Mouse (Mus musculus): ENCODE results near the gene Ccdc134.

Gene Ccdc134

DNA sequence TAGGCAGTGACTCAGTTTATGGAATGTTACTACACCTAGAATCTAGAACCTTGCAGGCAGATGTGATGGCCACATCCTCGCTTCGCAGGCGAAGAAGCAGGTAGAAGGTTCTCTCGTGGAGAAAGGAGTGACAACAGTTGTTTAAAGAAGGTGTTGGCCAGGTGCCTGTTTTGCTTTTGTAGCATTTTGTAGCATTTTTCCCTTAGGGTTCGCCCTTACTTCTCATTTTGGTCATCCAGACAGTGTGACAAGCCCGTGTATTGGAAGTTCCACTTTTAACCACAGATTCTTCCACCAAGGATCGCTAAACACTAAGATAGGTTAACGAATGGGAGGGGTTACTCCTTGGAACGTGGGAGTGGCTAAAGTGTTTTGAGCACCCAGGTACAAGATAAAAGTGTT is 20.8 kb downstream of the Ccdc134 start:
- no peak for DNase-seq (ENCODE audit: low spot score in 2 of 2)

DNA sequence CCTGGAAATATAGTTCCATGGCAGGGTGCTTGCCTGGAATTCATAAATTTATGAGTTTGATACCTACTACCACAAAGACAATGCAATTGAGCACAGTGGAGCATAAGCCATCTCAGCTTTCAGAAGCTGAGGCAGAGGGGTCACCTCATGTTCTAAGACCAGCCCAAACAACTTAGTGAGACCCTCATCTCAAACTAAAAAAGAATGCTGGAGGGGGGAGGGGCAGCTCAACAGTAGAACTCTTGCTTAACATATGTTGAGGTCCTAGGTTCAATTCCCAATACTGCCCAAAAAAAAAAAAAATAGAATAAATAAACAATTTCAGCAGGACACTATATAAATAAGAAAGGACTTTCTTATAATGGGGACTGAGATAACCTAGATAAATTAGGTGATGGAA is 22.3 kb downstream of the Ccdc134 start:
- no peak for DNase-seq (ENCODE audit: low spot score in 2 of 2)

DNA sequence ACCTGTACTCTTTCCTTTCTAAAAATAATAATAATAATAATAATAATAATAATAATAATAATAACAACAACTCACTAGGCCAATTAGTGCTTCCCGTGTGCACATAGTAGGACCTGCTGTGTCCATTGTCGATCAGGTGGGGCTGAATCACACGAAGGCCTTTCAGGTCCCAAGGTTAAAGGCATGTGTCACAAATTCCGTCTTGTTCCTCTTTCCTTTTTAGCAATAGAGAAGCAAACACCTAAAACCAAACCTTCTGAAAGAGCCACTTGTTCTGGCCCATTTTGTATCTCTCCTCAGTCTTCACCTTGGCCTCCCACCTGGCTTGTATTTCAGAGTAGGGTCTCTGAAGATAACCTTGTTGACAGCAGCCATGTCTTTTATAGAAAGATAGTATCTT is 23.5 kb downstream of the Ccdc134 start:
- no peak for DNase-seq (ENCODE audit: low spot score in 2 of 2)

DNA sequence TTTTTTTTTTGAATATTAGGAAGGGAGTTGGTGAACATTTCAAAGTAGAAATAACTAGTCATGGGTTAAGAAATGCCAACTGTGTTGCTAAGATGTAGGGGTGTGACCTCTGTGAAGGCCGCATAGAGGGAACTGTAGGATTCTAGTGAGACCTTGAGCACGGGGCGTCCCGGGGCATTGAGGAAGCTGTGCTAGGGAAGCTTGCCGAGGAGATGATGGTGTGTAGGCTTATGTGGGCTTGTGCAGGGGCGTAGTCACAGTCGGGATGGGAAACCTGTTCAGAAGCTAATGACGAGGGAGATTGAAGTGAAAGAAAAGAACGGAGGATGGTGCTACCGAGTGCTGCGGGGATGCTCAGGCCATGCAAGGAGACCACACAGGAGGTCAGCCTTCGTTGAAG is 24.3 kb downstream of the Ccdc134 start:
- DNase-seq (ENCODE audit: low spot score in 2 of 2) = no peak

DNA sequence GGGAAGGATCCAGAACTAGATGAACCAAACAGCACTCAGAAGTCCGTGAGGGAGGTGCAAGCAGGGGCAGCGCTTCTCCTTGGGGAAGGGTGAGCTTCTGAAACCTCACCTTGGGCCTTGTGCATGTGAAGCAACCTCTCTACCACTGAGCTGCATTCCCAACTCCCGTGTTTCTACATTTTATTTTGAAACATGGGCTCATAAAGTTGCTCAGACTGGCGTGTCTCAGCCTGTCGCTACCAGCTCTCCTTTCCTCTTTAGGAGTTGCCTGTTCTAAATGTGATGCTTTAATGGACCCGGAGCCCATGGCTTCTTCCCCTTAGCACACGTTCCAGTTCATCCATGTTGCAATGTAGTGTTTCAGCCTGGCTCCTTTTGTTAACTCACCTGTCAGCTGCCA is 24.7 kb downstream of the Ccdc134 start:
- DNase-seq (ENCODE audit: low spot score in 2 of 2) = no peak

DNA sequence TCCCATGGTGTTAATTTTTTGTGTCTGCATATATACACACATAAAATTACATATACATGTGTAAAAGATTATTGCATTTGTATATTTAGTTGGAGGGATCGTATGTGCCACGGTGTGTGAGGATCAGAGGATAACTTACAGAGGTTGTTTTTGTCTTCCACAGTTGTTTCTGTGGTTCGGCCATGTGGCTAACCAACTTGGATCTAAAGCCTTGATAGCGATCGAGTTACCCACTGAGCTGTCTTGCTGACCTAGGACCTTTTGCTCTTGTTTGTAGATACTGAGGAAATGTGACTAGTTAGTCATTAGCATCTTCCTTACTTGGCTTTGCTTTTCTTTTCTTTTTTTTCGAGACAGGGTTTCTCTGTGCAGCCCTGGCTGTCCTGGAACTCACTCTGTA is 28.6 kb downstream of the Ccdc134 start:
- DNase-seq (ENCODE audit: low spot score in 2 of 2) = no peak

DNA sequence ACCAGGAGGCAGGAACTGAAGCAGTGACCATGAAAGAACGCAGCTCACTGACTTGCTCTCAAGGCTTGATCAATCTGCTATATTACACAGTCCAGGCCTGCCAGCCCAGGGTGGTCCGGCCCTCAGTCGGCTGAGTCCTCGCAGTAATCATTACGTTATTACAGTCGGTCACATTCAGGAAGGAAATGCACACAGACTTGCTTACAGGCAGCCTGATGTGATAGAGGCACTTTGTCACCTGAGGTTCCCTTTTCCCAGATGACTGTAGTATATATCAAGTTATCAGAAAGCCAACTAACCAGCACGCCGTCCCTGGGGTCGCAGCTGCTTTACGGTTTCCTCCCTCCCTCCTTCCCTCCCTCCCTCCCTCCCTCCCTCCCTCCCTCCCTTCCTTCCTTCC is 29.2 kb downstream of the Ccdc134 start:
- DNase-seq (ENCODE audit: low spot score in 2 of 2) = no peak

DNA sequence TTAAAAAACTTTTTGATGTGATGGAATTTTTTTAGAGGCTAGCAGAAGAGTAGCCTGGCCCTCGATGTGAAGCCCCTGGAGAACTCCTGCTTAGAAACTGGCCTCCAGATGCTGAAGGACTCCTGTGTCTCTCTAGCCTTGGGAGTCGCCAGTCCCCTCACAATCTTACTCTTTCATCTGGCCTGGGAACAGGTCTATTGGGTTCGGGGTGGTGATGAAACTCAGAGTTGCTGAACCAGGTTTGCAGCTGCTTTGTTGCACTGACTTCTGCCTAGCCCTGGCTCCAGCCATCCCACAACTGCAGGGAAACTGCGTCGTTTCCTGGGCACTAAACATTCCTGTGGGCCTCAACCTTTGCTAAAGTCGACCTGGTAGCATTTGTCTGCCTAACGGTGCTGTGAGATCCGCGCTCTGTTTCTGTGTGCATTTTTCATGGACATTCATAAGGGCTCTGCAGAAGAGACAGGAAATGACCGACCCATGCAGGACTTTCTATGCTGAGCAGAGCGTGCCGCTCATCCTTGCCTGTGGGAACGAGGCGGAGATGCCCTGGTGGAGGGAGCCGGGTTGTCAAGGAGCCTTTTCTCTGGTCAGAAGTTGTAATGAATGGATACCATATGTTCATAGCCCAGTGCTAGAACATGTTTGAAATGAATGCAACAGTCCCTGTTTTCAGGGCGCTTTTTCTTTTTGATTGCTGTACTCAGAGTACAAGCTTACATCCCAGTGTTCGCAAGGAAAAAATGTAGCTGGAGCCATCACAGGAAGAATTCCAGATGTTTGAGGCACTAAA is 30.7 kb downstream of the Ccdc134 start:
- no peak for DNase-seq (ENCODE audit: low spot score in 2 of 2)

DNA sequence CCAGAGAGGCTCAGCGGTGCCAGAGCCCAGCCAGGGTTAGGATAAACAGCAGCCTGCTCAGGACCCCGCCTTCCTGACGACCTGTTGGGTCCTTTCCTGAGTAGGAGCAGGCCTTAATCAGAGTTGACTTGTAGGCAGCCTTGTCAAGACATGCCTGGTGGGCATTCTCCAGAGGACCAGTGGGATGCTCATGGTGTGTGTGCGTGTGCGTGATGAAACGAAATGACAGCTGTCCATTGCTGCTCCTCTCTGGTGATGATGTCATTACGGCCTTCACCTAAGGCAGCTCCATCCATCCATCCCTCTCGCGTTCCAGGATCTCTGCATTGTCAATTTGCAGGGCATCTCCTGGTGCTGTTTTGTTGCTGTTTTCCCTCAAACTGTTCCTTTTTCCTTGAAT is 31.7 kb downstream of the Ccdc134 start:
- DNase-seq (ENCODE audit: low spot score in 2 of 2) = no peak

DNA sequence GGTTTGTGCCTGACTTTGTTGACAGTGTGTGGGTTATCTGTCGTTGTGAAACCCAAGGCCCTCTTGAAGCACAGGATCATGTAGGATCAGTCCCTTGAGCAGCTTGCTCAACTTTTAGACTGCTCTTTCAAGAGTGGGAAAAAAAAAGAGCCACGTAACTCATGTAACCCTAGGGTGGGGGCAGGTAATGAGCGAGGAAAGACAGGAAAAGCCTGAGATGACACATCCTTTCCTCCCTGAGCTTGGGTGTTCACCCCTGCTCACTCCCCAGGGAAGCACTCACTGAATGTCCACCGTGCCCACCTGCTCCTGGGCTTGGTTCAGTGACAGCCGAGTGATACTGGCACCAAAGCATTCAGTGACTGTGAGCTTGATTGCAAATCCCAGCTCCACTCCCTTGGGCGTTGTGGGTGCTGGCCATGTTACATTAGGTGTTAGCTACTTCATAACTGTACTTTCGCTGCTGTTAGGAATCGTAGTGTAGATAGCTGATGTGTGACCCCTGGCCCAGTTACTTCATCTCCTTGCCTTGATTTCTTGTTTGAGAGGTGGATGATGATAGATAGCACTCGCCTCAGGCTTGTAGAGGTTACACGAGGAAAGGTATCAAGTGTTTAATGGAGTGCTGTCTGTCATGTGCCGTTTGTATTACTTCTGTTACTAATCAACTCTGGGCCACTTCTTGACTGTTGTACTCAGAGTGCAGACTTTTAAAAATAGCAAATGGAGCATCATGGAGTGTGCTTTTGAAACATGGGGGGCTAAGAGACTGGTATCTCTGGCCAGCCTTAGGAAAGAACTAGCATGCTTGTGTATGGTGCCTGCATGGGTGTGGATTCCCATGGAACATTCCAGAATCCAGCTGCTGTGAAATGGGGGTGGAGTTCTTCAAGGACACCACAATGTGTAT is 33.3 kb downstream of the Ccdc134 start:
- DNase-seq (ENCODE audit: low spot score in 2 of 2) = no peak

DNA sequence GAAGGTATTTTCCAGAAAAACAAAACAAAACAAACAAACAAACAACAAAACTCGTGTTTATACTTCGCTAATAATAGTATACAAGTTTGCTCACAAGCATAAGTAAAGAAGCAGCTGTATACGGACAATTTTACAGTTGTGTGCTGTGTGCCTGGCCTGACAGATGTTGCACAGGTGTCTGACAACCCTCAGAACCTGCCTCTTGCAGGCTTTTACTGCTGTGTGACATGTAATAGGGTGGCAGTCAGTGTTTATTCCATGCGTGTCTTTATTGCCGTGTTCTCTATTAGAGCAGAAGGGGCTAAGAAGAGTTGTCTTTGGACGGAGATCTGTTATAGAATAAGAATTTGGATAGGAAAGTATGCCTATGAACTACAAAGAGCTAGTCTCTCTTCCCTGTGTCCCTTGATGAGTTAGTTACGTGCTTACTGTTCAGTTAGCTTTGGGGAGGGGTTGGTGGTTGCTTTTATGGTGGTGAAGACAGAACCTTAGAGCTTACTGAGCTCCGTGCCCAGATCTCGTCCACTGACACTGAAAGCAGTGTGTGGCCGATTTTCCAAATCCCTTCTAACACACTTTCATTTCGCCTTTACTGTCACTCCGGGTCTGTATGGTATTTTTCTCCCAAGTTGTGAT is 34.4 kb downstream of the Ccdc134 start:
- no peak for DNase-seq (ENCODE audit: low spot score in 2 of 2)

DNA sequence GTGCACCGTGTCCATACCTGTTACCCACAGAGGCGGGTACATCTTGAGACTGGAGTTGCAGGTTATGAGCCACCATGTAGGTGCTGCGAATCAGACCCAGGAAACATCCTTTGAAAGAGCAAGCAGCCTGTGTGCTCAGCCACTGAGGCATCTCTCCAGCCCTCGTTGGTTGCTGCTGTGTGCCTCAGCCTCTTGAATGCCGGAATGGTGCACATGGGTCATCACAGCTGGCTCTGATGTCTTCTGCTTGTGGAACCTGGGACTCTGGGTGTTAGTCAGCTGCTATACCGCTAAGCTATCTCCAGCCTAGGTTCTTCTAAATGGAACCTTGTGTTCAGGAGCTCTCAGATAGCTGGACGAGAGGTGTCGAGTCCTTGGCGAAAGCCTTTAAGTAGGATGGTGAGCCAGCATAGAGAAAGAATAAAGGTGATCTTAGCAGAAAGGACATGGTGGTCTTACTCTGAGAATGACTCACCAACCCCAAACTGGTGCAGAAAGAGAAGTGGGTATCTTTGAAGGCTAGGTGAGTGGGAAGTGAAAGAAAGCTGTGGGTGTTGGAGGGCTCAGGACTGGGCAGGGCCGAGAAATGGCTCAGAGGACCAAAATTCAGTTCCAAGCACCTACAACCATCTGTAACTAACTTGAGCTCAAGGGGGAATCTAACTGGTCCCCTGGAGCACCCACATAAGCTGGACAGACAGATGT is 35.8 kb downstream of the Ccdc134 start:
- DNase-seq (ENCODE audit: low spot score in 2 of 2) = peak; percentile 67 to 72

DNA sequence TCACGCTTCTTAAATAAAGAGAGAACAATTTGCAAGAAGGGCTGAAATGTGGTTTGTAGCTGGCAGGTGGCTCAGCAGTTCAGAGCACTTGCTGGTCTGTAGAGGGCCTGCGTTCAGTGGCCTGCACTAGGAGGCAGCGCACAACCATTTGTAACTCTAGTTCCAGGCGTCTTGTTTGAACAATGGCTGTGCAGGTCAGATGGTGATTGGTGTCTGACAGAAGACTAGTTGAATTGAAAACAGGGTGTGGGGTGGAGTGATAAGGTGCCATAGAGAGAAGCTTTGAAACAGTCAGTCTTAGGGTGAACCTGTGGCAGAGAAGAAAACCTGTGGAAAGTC is 36.3 kb downstream of the Ccdc134 start:
- peak in 1 of 2 experiments; percentile 54 for DNase-seq (ENCODE audit: low spot score in 2 of 2)

DNA sequence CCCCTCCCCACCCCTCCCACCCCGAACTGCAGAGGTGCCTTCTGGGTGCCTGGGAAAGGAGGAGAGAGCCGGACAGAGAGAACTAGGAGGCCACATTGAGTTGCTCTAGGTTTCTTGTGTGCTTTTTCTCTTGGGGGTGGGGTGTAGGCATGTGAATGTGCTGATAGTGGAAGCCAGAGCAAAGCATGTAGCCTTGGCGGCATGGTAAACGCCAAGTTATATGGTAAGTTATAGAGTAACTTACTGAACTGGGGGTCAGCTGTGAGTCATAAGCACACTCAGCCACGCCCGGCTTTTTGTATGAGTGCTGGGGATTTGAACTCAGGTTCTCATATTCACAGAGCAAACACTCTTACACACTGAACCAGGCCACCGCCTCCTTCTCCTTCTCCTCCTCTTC is 36.8 kb downstream of the Ccdc134 start:
- no peak for DNase-seq (ENCODE audit: low spot score in 2 of 2)

DNA sequence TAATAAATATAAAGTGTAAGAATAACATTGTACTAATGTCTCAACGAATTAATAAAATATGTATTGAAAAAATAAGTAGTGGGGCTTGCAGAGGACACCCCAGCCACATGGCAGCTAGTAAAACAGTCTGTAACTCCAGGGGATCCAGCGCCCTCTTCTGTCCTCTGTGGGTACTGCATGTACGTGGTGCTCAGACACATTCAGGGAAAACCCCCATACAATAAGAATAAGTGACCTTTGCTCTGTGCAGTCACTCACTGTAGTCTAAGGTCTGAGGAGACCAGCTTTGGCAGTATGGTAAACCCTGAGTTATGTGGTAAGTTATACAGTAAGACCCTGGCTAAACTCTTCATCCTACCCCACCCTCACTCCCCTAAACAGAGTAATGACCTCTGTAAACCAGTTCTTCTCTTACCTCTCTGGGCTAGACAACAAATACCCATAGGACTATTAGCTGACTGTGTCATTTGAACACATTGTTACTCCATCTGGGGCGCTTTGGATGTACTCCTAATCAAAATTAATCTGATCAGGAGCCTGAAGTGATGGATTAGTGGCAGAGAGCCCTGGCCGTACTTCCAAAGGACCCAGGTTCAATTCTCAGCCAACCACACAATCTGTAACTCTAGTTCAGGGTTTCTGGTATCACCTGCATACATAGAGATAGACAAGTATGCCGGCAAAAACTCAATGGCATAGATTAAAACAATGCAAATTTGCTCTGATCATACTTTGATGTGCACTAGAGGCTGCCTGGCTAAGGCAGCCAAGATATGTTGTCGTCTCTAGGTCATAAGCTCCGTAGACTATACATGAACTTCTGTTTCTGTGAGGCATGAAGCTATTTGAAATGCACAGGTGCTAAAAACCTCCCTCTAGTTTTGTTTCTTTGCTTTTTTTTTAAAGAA is 37.9 kb downstream of the Ccdc134 start:
- DNase-seq (ENCODE audit: low spot score in 2 of 2) = peak; percentile 87 to 91

DNA sequence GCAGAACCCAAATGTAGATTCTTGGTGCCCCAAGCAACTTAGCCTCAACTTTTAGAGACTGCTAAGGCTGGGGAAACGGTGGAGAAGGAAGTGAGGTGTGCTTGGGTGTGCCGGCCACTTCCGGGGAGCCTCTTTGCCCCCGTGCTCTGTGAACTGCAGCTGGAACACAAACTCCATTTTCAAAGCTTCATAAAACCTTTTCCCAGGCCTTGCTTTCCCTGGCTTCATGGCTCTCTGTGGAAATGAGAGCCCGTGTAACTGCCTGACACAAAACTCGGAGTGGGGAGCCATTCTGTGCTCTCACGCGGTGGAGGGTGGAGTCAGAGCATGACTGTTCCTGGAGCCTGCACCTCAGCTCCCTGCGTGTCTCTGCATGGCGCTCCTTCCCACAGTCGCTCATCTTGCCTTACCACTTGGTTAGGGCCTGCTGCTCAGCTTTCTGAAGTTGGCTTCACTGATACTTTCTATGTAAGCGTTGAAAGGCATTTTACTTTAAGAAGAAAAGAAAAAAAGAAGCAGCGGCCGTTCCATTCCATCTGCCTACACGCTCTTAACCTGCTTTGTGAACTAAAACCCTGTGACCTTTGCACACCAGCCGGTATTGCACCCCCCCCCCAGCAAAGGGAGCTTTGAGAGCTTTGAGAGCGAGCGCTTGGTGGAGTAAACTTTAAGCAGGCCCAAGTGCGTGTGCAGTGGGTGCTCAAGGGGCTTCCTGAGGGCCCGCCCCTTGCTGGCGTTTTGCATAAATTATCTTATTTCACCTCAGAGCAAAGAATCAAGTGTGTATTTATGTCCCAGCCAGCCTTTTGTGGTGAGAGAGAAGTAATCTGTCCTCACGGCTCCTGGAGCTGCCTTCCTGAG is 38.7 kb downstream of the Ccdc134 start:
- peak; percentile 81 to 86 for DNase-seq (ENCODE audit: low spot score in 2 of 2)

DNA sequence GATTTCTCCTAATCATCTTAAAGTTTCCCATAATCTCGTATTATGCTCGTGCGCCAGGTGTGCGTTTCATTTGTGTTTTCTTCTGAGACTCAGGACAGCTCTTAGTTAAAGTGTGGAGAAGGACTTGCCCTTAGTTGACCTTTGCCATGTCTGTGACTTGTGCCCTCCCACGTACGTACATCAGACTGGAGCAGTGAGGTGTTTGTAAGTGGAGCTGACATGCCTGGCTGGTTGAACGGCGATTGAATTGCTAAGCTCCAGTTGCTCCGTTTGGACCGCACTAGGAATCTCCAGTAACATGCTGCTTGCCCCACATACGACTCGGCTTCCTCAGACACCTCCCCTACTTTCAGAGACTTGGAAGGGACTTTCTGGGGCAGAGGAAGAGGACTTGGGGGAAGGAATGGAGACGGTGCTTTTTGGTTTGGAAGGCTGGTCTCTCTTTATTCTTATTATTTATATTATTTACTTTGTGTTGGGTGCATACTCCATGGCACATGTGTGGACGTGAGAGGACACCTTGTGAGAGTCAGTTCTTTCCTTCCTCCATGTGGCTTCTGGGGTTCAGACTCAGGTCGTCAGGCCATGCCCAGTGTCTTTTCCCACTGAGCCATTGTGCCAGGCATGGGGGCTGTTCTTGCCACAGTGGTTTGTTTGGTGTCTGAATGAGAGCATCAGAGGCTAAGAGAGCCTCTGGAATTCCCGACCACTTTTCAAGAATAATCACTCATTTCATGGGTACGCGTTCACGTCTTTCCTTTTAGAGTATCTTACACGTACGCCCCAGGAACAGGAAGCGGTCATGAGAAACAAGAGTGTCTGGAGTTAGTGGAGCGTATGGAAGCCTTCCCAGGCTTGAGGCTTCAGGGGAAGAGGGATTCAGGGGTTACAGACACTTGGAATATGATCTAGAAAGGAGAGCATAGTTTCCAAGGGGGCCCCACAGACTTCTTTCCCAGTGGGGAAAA is 39.8 kb downstream of the Ccdc134 start:
- no peak for DNase-seq (ENCODE audit: low spot score in 2 of 2)

DNA sequence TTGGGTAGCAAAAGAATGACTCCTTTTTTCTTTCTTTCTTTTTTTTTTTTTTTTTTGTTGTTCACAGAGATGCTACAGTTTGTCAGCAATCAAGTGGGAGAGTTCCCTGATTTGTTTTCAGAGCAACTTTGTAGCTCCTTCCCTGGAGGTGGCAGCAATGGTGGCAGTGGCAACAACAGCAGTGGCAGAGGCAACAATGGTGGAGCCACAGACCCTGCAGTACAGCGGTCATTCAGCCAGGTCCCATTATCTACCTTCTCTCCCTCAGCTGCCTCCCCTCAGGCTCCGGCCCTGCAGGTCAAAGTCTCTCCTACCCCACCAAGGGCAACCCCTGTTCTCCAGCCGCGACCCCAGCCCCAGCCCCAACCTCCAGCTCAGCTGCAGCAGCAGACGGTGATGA is 41.9 kb downstream of the Ccdc134 start:
- DNase-seq (ENCODE audit: low spot score in 2 of 2) = no peak

All from spleen, postnatal 36 days (tissue).